Mouse (Mus musculus) cerebellum, adult 2 months (tissue): ENCODE measurements around the gene Psmb11.

Experiments used
- CTCF ChIP-seq: fragments of 200-500 bp; IDR thresholded peaks from 2 replicates; pipeline ENCODE4 v1.5.1; 2011; ENCODE audit warnings: low read depth, mild to moderate bottlenecking, control low read depth, low read length, moderate library complexity, borderline replicate concordance; ENCODE audit not compliant: insufficient read depth
- POLR2A ChIP-seq: fragments of 200-500 bp; IDR thresholded peaks from 2 replicates; pipeline ENCODE4 v1.6.1; 2011; ENCODE audit warnings: low read length, control low read depth, borderline replicate concordance; ENCODE audit not compliant: insufficient read depth

GRCm38 (mm10) chr14:54616226-54616825, 4.9 kb upstream of the Psmb11 start:
- TF ChIP-seq POLR2A (no peak), CTCF (no peak)
